In genomic region chr3:96597435-96597891, GRCm38 (mm10) we compare ENCODE assay signal across 9 mouse cellular contexts. TPM values are rescaled to one million over a fixed set of nuclear protein-coding genes. Genes with fewer than 3 reads are reported as not detected.
A peak's percentile ranks its signal among the peaks of the same experiment; 100 is the strongest.
DNase-seq lines count a peak whose midpoint lies in the region; ATAC-seq lines count a peak whose summit lies in the region.
"Had no signal": no experiment of that assay in that cellular context is flagged by ENCODE, and none has a peak within 500 bp of the region (broad histone marks: within the 10 kb centered on the region; RNA-seq: fewer than 3 reads in every experiment).

No protein-coding gene starts in this region.

- peaks cover 41% of the 10 kb centered on the region for H3K4me1 ChIP-seq in heart, embryonic 12.5 days (replicated peaks)
- H3K4me1 ChIP-seq in limb, embryonic 12.5 days (replicated peaks) = peaks cover 54% of the 10 kb centered on the region
- H3K4me1 ChIP-seq in neural tube, embryonic 15.5 days = peaks cover 72% of the 10 kb centered on the region

- peak overlapping the region; percentile 74 for H3K27ac ChIP-seq in heart, embryonic 12.5 days (ENCODE audit: poor library complexity, severe bottlenecking)
- peak overlapping the region; percentile 67 for H3K27ac ChIP-seq in limb, embryonic 12.5 days
- H3K27ac ChIP-seq in neural tube, embryonic 15.5 days (replicated peaks) = peak overlapping the region; percentile 77

- WGBS in heart, embryonic 12.5 days = under 1% methylated on average over 40 of the region's 40 CpGs
- WGBS in limb, embryonic 12.5 days = under 1% methylated on average over 40 of the region's 40 CpGs
- WGBS in neural tube, embryonic 15.5 days = under 1% methylated on average over 40 of the region's 40 CpGs

- DNase-seq in frontal cortex, postnatal 14 days (ENCODE audit: low spot score in 2 of 2) = peak; percentile 33 to 47
- peak; percentile 37 for DNase-seq in thymus, postnatal 4 days
- DNase-seq in thymus, postnatal 0 days (ENCODE audit: low spot score) = no peak
- no peak for DNase-seq in adipocyte (ENCODE audit: low spot score)

- H3K27me3 ChIP-seq in heart, embryonic 12.5 days (replicated peaks) = 0 out of 2 replicates have a peak, but pooled peaks cover 5% of the 10 kb centered on the region
- H3K27me3 ChIP-seq in limb, embryonic 12.5 days = peaks cover 39% of the 10 kb centered on the region
- no peaks in the 10 kb centered on the region for H3K27me3 ChIP-seq in neural tube, embryonic 15.5 days (replicated peaks)
- H3K27me3 ChIP-seq: CH12.LX had no signal

- peak overlapping the region; percentile 85 for H3K9ac ChIP-seq in heart, embryonic 12.5 days
- peak overlapping the region; percentile 67 for H3K9ac ChIP-seq in limb, embryonic 12.5 days (replicated peaks)
- peak overlapping the region; percentile 76 for H3K9ac ChIP-seq in neural tube, embryonic 15.5 days (replicated peaks)

- H3K36me3 ChIP-seq in heart, embryonic 12.5 days = no peaks in the 10 kb centered on the region
- no peaks in the 10 kb centered on the region for H3K36me3 ChIP-seq in limb, embryonic 12.5 days
- H3K36me3 ChIP-seq in neural tube, embryonic 15.5 days = no peaks in the 10 kb centered on the region

- H3K4me2 ChIP-seq in heart, embryonic 12.5 days = peak overlapping the region; percentile 90
- peak overlapping the region; percentile 99 for H3K4me2 ChIP-seq in limb, embryonic 12.5 days
- peak overlapping the region; percentile 97 for H3K4me2 ChIP-seq in neural tube, embryonic 15.5 days

- peak overlapping the region; percentile 65 for H3K4me3 ChIP-seq in heart, embryonic 12.5 days
- H3K4me3 ChIP-seq in limb, embryonic 12.5 days (replicated peaks) = peak overlapping the region; percentile 53
- peak overlapping the region; percentile 62 for H3K4me3 ChIP-seq in neural tube, embryonic 15.5 days (replicated peaks)

- no peak for ATAC-seq in frontal cortex, adult (ENCODE audit: low TSS enrichment)
- ATAC-seq in heart, embryonic 12.5 days (ENCODE audit: insufficient number of reproducible peaks, low FRiP score) = no peak
- no peak for ATAC-seq in limb, embryonic 12.5 days (ENCODE audit: insufficient number of reproducible peaks, insufficient read depth, low FRiP score, low TSS enrichment, low read depth)
- ATAC-seq in neural tube, embryonic 15.5 days (ENCODE audit: low FRiP score) = peak; percentile 0; the same call in 1 of the 2 replicates

- H3K9me3 ChIP-seq in heart, embryonic 12.5 days (replicated peaks) = no peaks in the 10 kb centered on the region
- H3K9me3 ChIP-seq in limb, embryonic 12.5 days = no peaks in the 10 kb centered on the region
- H3K9me3 ChIP-seq in neural tube, embryonic 15.5 days (replicated peaks) = no peaks in the 10 kb centered on the region

RNA-seq across cellular contexts. Expression of gene Ankrd34a, which starts 1.0 kb away (rescaled TPM):
- 0.07 and 0.09 TPM in 2 replicates for polyA plus RNA-seq in thymus, postnatal 0 days (2015; fragmentation: Nextera tagmentation; extraction: Ambion mirVana)
- polyA plus RNA-seq in heart, embryonic 12.5 days (2016; fragmentation: Nextera tagmentation; extraction: Ambion mirVana) = 9.2 and 9.5 TPM in 2 replicates
- 1.5 and 2.2 TPM in 2 replicates for polyA plus RNA-seq in limb, embryonic 12.5 days (2016; fragmentation: Nextera tagmentation; extraction: Ambion mirVana)
- 18.6 and 21.0 TPM in 2 replicates for polyA plus RNA-seq in neural tube, embryonic 15.5 days (2015; fragmentation: Nextera tagmentation; extraction: Ambion mirVana)

RNA-seq across cellular contexts. Expression of gene Polr3gl, which starts 3.5 kb away (rescaled TPM):
- polyA plus RNA-seq in thymus, postnatal 0 days (2015; fragmentation: Nextera tagmentation; extraction: Ambion mirVana) = 25.8 and 28.8 TPM in 2 replicates
- polyA plus RNA-seq in heart, embryonic 12.5 days (2016; fragmentation: Nextera tagmentation; extraction: Ambion mirVana) = 39.2 and 39.3 TPM in 2 replicates
- 48.5 and 50.4 TPM in 2 replicates for polyA plus RNA-seq in limb, embryonic 12.5 days (2016; fragmentation: Nextera tagmentation; extraction: Ambion mirVana)
- 35.2 and 35.8 TPM in 2 replicates for polyA plus RNA-seq in neural tube, embryonic 15.5 days (2015; fragmentation: Nextera tagmentation; extraction: Ambion mirVana)

RNA-seq across cellular contexts. Expression of gene Lix1l, which starts 3.5 kb away (rescaled TPM):
- 1.7 TPM in 2 replicates for polyA plus RNA-seq in thymus, postnatal 0 days (2015; fragmentation: Nextera tagmentation; extraction: Ambion mirVana)
- 5.1 and 5.2 TPM in 2 replicates for polyA plus RNA-seq in heart, embryonic 12.5 days (2016; fragmentation: Nextera tagmentation; extraction: Ambion mirVana)
- polyA plus RNA-seq in limb, embryonic 12.5 days (2016; fragmentation: Nextera tagmentation; extraction: Ambion mirVana) = 5.7 and 6.8 TPM in 2 replicates
- 5.6 and 6.3 TPM in 2 replicates for polyA plus RNA-seq in neural tube, embryonic 15.5 days (2015; fragmentation: Nextera tagmentation; extraction: Ambion mirVana)

RNA-seq across cellular contexts. Expression of gene Gm16253, which starts 20.7 kb away (rescaled TPM):
- 0.42 and 0.46 TPM in 2 replicates for polyA plus RNA-seq in thymus, postnatal 0 days (2015; fragmentation: Nextera tagmentation; extraction: Ambion mirVana)
- polyA plus RNA-seq in heart, embryonic 12.5 days (2016; fragmentation: Nextera tagmentation; extraction: Ambion mirVana) = 1.6 and 2.4 TPM in 2 replicates
- 0.72 and 1.5 TPM in 2 replicates for polyA plus RNA-seq in limb, embryonic 12.5 days (2016; fragmentation: Nextera tagmentation; extraction: Ambion mirVana)
- 1.8 TPM in 2 replicates for polyA plus RNA-seq in neural tube, embryonic 15.5 days (2015; fragmentation: Nextera tagmentation; extraction: Ambion mirVana)

RNA-seq across cellular contexts. Expression of gene Rbm8a, which starts 32.3 kb away (rescaled TPM):
- polyA plus RNA-seq in thymus, postnatal 0 days (2015; fragmentation: Nextera tagmentation; extraction: Ambion mirVana) = 146 and 155 TPM in 2 replicates
- 90.8 and 95.8 TPM in 2 replicates for polyA plus RNA-seq in heart, embryonic 12.5 days (2016; fragmentation: Nextera tagmentation; extraction: Ambion mirVana)
- polyA plus RNA-seq in limb, embryonic 12.5 days (2016; fragmentation: Nextera tagmentation; extraction: Ambion mirVana) = 176 and 192 TPM in 2 replicates
- polyA plus RNA-seq in neural tube, embryonic 15.5 days (2015; fragmentation: Nextera tagmentation; extraction: Ambion mirVana) = 108 and 109 TPM in 2 replicates

Comparison
In these comparisons a context has a peak if more than half of its experiments do, and no peak if none do; other contexts are left out.
1. DNase-seq: peak in frontal cortex, postnatal 14 days (2 of 2) and thymus, postnatal 4 days (single experiment); none in thymus, postnatal 0 days (single experiment) and adipocyte (single experiment).
2. Peak in every context shown above with its lines, with median percentiles within 50 percentile points of each other: H3K27ac ChIP-seq, H3K4me2 ChIP-seq, H3K4me3 ChIP-seq and H3K9ac ChIP-seq.